ENCODE assay signal across 7 mouse cellular contexts in genomic region chr4:143280166-143280565, GRCm38 (mm10). TPM values are rescaled to one million over a fixed set of nuclear protein-coding genes. Genes with fewer than 3 reads are reported as not detected.
DNase-seq lines count a peak whose midpoint lies in the region; ATAC-seq and TF ChIP-seq lines count a peak whose summit lies in the region.

No protein-coding gene starts in this region.

- 93% methylated on average over 3 of the region's 3 CpGs for WGBS in limb, embryonic 11.5 days
- 79% methylated on average over 3 of the region's 3 CpGs for WGBS in limb, embryonic 10.5 days
- WGBS in heart, postnatal 0 days: 85% methylated on average over 3 of the region's 3 CpGs
- WGBS in lung, embryonic 14.5 days: 86% methylated on average over 3 of the region's 3 CpGs
- WGBS in neural tube, embryonic 14.5 days: 70% methylated on average over 3 of the region's 3 CpGs

- peak; percentile 38 for TF ChIP-seq CTCF in heart, postnatal 0 days (IDR thresholded peaks at IDR 0.05; ENCODE audit: low read depth)
- peak; percentile 68 for TF ChIP-seq CTCF in lung, embryonic 14.5 days (IDR thresholded peaks at IDR 0.05; ENCODE audit: low read depth)

- H3K36me3 ChIP-seq in limb, embryonic 11.5 days (ENCODE audit: control insufficient read depth, insufficient read depth, low read length): no peaks in the 10 kb centered on the region
- H3K36me3 ChIP-seq in limb, embryonic 10.5 days: no peaks in the 10 kb centered on the region
- no peaks in the 10 kb centered on the region for H3K36me3 ChIP-seq in heart, postnatal 0 days (replicated peaks; ENCODE audit: control insufficient read depth, insufficient read depth, low read length)
- no peaks in the 10 kb centered on the region for H3K36me3 ChIP-seq in lung, embryonic 14.5 days (ENCODE audit: insufficient read depth)
- H3K36me3 ChIP-seq in neural tube, embryonic 14.5 days (ENCODE audit: control insufficient read depth, insufficient read depth, low read length): no peaks in the 10 kb centered on the region

- no peaks in the 10 kb centered on the region for H3K4me1 ChIP-seq in limb, embryonic 11.5 days (ENCODE audit: control insufficient read depth, insufficient read depth, low read length)
- peaks cover 11% of the 10 kb centered on the region for H3K4me1 ChIP-seq in limb, embryonic 10.5 days
- H3K4me1 ChIP-seq in heart, postnatal 0 days (ENCODE audit: control insufficient read depth, insufficient read depth): no peaks in the 10 kb centered on the region
- H3K4me1 ChIP-seq in lung, embryonic 14.5 days (ENCODE audit: insufficient read depth): 0 out of 2 replicates have a peak, but pooled peaks cover 4% of the 10 kb centered on the region
- H3K4me1 ChIP-seq in neural tube, embryonic 14.5 days (ENCODE audit: control insufficient read depth, insufficient read depth, low read length): peaks cover 14% of the 10 kb centered on the region

- H3K27ac ChIP-seq in limb, embryonic 11.5 days (replicated peaks; ENCODE audit: low read depth, low read length): no peak overlapping the region
- H3K27ac ChIP-seq in limb, embryonic 10.5 days: no peak overlapping the region
- H3K27ac ChIP-seq in heart, postnatal 0 days (ENCODE audit: low read depth): peak overlapping the region; percentile 35; the same call in 1 of the 2 replicates
- H3K27ac ChIP-seq in lung, embryonic 14.5 days (ENCODE audit: low read depth): peak overlapping the region; percentile 80
- H3K27ac ChIP-seq in neural tube, embryonic 14.5 days (ENCODE audit: low read depth, low read length): peak overlapping the region; percentile 35; the same call in 1 of the 2 replicates

- no peaks in the 10 kb centered on the region for H3K9me3 ChIP-seq in limb, embryonic 11.5 days (ENCODE audit: control insufficient read depth, low read length)
- H3K9me3 ChIP-seq in limb, embryonic 10.5 days (replicated peaks): no peaks in the 10 kb centered on the region
- H3K9me3 ChIP-seq in heart, postnatal 0 days (replicated peaks; ENCODE audit: control insufficient read depth, low read length): no peaks in the 10 kb centered on the region; the same call in 1 of the 2 replicates
- H3K9me3 ChIP-seq in lung, embryonic 14.5 days (ENCODE audit: low read depth, low read length): no peaks in the 10 kb centered on the region
- H3K9me3 ChIP-seq in neural tube, embryonic 14.5 days (ENCODE audit: control insufficient read depth, low read length): no peaks in the 10 kb centered on the region

- no peak overlapping the region for H3K4me2 ChIP-seq in limb, embryonic 11.5 days (ENCODE audit: low read depth, severe bottlenecking)
- H3K4me2 ChIP-seq in heart, postnatal 0 days (ENCODE audit: low read depth, low read length): no peak overlapping the region
- H3K4me2 ChIP-seq in lung, embryonic 14.5 days: no peak overlapping the region; the same call in 1 of the 2 replicates
- H3K4me2 ChIP-seq in neural tube, embryonic 14.5 days (ENCODE audit: low read depth, low read length): no peak overlapping the region

- no peaks in the 10 kb centered on the region for H3K27me3 ChIP-seq in limb, embryonic 11.5 days (ENCODE audit: control insufficient read depth, insufficient read depth, low read length)
- H3K27me3 ChIP-seq in limb, embryonic 10.5 days (ENCODE audit: low read depth, poor library complexity, severe bottlenecking): no peaks in the 10 kb centered on the region
- no peaks in the 10 kb centered on the region for H3K27me3 ChIP-seq in heart, postnatal 0 days (ENCODE audit: control insufficient read depth, insufficient read depth, low read length)
- H3K27me3 ChIP-seq in lung, embryonic 14.5 days (ENCODE audit: insufficient read depth, low read length): no peaks in the 10 kb centered on the region
- no peaks in the 10 kb centered on the region for H3K27me3 ChIP-seq in neural tube, embryonic 14.5 days (ENCODE audit: control insufficient read depth, insufficient read depth, low read length)

- no peak for TF ChIP-seq EP300 in heart, postnatal 0 days (IDR thresholded peaks at IDR 0.05; ENCODE audit: low read depth)

- no peak overlapping the region for H3K4me3 ChIP-seq in limb, embryonic 11.5 days (ENCODE audit: low read depth, low read length)
- no peak overlapping the region for H3K4me3 ChIP-seq in limb, embryonic 10.5 days
- no peak overlapping the region for H3K4me3 ChIP-seq in heart, postnatal 0 days (ENCODE audit: low read depth, low read length)
- no peak overlapping the region for H3K4me3 ChIP-seq in lung, embryonic 14.5 days (ENCODE audit: low read depth, low read length)
- no peak overlapping the region for H3K4me3 ChIP-seq in neural tube, embryonic 14.5 days (ENCODE audit: low read depth, low read length)

- peak; percentile 64 for DNase-seq in limb, embryonic 11.5 days (ENCODE audit: low spot score)
- DNase-seq in limb, embryonic 10.5 days (ENCODE audit: low spot score): no peak
- DNase-seq in embryo, embryonic 9.5 days (ENCODE audit: extremely low spot score): peak; percentile 44
- DNase-seq in heart, postnatal 0 days (ENCODE audit: low spot score): no peak
- peak; percentile 74 for DNase-seq in lung, embryonic 14.5 days

- no peak overlapping the region for H3K9ac ChIP-seq in limb, embryonic 11.5 days (ENCODE audit: low read length)
- H3K9ac ChIP-seq in heart, postnatal 0 days (replicated peaks; ENCODE audit: low read depth, low read length): no peak overlapping the region
- no peak overlapping the region for H3K9ac ChIP-seq in lung, embryonic 14.5 days
- no peak overlapping the region for H3K9ac ChIP-seq in neural tube, embryonic 14.5 days (replicated peaks; ENCODE audit: low read depth, low read length)

- ATAC-seq in limb, embryonic 11.5 days (ENCODE audit: insufficient number of reproducible peaks, low FRiP score, low TSS enrichment, low read depth): no peak
- ATAC-seq in heart, postnatal 0 days (ENCODE audit: insufficient read depth, low read depth): no peak
- no peak for ATAC-seq in lung, embryonic 14.5 days (ENCODE audit: insufficient read depth)
- no peak for ATAC-seq in neural tube, embryonic 14.5 days (ENCODE audit: low read depth)
- ATAC-seq in cerebellum, adult (ENCODE audit: insufficient number of reproducible peaks, low FRiP score, low TSS enrichment): no peak

RNA-seq across cellular contexts. Expression of gene Pdpn, which starts 19.2 kb away (rescaled TPM):
- 29.6 and 32.0 TPM in 2 replicates for polyA plus RNA-seq in limb, embryonic 11.5 days (2014; fragmentation: Nextera tagmentation; extraction: Ambion mirVana)
- 20.0 and 25.8 TPM in 2 replicates for polyA plus RNA-seq in limb, embryonic 10.5 days (2016; fragmentation: Nextera tagmentation; extraction: Ambion mirVana)
- 6.8 and 12.4 TPM in 2 replicates for total RNA-seq in heart, postnatal 0 days (2014; rRNA removed; ENCODE audit: low replicate concordance)
- 13.6 and 14.9 TPM in 2 replicates for polyA plus RNA-seq in heart, postnatal 0 days (2015; fragmentation: Nextera tagmentation; extraction: Ambion mirVana)
- polyA plus RNA-seq in lung, embryonic 14.5 days (2014; fragmentation: Nextera tagmentation; extraction: Ambion mirVana): 36.6 and 39.5 TPM in 2 replicates
- polyA plus RNA-seq in neural tube, embryonic 14.5 days (2014; fragmentation: Nextera tagmentation; extraction: Ambion mirVana): 25.6 and 40.5 TPM in 2 replicates

Comparison
In these comparisons a context has a peak if more than half of its experiments do, and no peak if none do; other contexts are left out.
1. DNase-seq: peak in limb, embryonic 11.5 days (single experiment), embryo, embryonic 9.5 days (single experiment) and lung, embryonic 14.5 days (single experiment); none in limb, embryonic 10.5 days (single experiment) and heart, postnatal 0 days (single experiment).
2. H3K27ac ChIP-seq: peak in heart, postnatal 0 days (single experiment), lung, embryonic 14.5 days (single experiment) and neural tube, embryonic 14.5 days (single experiment); none in limb, embryonic 11.5 days (single experiment) and limb, embryonic 10.5 days (single experiment).